Mouse (Mus musculus) v-Abl transformed pro-B cells (cell line): Measurements from ENCODE around the gene Olfr544.

Experiments
- in situ Hi-C, 2 experiments: fragments of 400-800 bp; cut with MboI; formaldehyde crosslinking; loops; one replicate each; pipeline ENCODE4 v1.15.1; 2025; ENCODE audit not compliant: unreplicated experiment in 2 of 2

Olfr544 gene

DNA sequence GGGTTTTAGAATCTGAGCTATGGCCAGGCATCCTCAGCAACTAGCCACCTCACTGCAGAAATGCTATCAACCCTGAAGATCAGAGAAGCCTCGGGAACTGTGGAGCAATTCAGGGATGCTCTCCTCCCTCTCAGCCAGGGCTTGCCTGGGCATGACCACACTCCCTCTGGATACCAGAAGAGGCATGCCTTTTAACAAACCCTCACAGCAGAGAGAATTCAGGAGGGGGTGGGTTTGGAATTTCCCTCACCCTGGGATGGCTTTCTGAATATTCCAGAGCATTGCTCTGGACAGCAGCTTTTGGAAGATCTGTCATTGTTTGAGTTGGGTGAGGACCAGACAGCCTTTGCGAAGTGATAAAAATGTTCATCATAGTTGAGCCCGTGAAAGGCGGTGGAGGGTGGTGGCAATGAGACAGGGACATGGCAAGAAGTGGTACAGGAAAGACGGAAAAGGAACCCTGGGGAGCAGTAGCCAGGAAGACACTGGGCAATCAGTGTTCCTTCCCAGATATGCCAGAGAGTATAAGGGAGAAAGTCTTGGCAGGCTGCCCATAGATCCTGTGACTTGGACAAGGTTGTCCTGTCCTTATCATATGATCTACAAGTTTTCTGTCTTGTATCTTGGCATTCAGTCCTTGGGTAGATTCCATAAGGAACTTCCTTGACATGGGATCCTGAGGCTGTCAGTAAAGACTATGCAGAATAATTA is 8.6 kb downstream of the Olfr544 start:
- in situ Hi-C loops: no loop called here

DNA sequence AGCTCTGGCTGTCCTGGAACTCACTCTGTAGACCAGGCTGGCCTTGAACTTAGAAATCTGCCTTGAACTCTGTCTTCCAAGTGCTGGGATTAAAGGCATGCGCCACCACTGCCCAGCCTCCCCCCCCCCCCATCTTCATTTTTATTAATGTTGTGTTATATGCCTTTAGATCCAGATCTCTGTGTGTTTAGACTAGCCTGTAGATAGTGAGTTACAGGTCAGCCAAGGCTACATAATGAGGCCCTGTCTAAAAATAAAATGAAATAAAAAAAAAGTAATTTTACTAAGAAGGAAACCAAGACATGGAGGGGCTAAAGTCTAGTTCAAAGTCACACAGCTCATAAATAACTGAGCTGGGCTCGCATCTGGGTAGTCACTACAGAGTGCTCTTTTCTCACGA is 9.2 kb downstream of the Olfr544 start:
- in situ Hi-C loops: no loop called here

DNA sequence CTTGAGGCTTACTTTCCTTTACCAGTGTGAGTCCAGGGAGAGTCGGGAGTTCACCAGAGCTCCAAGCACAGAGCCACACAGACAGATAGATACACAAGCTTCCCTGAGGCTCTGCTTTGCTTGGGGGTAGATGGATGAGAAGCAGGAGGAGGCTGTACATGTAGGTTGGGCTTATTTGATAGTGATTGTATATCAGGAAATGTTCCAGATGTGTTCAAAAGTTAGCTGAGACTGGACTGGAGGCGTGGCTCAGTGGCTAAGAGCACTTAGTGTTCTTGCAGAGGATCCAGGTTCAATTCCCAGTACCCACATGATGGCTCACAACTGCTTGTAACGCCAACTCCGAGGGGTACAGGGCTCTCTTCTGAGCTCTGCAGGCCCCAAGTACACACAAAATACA is 9.7 kb downstream of the Olfr544 start:
- in situ Hi-C loops: no loop called here

DNA sequence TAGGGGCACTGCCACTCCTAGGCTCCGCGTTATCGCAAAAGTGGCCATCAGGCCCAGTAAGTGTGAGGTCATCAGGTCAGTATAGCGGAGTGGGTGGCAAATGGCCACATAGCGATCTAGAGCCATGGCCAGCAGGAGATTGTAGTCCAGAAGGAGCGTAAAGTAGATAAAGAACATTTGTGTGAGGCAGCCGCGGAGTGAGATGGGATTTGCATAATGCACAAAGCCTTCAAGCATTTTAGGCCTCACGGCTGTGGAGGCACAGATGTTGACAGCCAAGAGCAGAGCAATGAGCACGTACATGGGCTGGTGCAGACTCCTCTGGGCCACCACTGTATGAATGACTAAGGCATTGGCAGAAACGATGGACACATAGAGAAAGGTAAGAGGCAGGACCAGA is 10.7 kb downstream of the Olfr544 start:
- in situ Hi-C loops: no loop called here

DNA sequence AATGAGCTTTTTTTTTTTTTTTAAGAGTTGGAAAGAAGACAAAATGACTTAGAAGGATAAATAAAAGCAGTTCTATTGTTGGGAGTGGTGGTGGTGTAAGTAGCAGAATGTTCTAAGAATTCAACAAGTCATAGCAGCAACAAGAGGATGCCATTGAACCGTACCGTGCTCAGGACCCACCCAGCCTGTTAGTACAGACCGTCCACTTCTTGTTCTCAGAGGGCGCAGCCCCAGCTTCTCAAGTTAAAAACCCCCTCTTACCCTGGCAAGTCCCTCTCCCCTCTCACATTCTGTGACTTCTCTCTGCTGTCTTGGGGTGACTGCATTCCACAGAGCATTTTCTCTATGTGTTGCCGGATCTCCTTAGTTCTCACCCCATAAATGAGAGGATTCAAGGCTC is 11.5 kb downstream of the Olfr544 start:
- in situ Hi-C loops: no loop called here

DNA sequence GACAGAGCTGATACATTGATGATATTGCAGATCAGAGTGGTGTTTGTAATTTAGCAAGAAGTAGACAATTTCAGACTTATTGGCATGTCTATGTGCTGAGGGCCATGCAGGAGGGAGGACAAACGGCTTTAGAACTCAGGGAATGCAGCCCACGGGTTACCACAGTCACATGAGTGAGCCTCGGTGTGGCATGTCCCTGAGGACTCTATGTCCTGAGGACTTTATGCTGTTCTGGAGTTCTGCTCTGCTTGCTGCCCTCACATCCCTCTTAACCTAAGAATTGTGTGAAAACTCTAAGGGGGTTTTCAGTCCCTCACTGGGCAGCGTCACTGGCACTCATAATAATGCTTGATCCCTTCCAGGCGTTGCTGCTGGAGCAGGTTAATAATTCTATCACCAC is 15.4 kb downstream of the Olfr544 start:
- in situ Hi-C loops: no loop called here

DNA sequence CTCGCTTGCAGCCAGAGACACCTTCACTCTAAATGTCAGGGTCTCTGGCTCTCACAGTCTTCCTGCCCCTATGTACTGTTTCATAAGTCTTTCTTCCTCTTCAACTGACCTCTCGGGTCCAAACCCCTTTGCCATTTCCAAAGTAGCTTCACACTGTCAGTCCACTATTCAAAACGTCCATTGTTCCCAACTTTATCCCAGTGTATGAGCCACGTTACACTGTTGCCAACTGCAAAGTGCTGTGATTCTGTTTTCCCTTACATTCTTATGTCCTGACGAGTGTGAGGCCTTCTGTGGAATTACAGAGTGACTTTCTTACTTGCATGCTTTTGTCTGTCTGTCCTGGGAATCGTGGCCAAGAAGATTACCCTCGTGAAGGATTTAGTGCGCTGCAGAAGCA is 20.5 kb downstream of the Olfr544 start:
- in situ Hi-C loops: no loop called here

DNA sequence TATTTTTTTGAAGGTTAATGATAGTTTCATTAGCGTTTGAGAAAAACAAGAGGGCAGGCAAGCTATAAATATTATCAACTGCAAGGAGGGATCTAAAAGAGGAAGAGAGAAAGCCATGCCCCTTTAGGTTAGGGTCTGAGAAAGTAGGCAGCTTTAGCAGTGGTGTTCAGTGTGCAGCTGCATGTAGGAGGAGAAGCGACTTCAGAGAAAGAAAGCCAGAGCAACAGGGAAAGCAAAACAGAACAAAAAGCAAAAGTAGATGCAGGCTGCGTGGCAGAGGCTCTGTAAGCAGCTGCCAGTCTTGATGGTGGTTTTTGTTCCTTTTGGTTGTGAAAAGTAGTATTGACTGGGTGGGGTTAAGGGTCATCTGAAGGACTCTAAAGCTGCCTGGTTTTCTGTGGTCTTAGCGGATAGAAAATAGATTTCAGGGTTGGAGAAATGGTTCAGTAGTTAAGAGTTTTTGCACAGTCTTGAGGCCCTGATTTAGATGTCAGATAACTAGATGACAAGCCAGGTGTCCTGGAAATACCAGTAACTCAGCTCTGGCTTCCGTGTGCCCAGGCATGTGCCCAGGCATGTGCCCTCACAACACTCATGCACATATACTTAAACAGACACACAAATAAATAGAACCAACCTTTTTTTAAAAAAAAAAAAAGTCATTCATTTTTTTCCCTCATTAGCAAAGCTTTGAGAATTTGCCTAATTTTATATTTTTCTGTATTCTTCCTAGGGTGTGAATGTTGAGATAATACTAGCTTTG is 29.3 kb downstream of the Olfr544 start:
- in situ Hi-C loops: no loop called here

DNA sequence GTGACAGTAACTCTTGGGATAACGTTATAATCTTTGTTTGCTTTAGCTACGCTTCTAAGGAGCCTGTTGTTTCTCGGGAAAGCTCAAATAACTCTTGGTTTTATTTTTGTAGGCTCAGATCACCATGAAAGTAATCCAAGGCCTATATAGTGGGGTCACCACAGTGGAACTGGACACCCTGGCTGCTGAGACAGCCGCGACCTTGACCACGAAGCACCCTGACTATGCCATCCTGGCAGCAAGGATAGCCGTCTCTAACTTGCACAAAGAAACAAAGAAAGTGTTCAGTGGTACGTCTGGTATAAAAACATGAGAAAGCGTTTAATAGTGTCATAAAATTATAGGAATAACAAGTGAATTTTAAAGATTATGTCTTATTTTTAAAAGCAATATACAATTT is 41.7 kb downstream of the Olfr544 start:
- in situ Hi-C loops: no loop called here

DNA sequence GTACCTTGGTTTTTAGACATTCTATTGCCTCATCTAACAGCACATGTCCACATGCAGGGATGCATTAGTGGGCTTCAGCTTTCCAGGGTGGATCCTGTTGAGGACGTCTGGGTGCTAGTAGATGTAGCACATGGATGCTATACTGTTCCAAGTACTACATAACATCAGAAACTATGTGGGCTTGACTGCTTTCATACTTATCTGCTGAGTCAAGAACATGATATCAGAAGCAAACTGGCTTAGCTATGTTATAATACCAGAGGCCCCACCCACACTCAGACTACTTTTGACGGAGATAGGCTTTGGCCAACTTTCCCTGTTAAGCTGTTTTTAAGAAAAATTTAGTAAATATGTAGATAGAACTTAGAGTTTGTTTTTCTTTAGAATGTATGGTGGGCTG is 43.8 kb downstream of the Olfr544 start:
- in situ Hi-C loops: no loop called here

DNA sequence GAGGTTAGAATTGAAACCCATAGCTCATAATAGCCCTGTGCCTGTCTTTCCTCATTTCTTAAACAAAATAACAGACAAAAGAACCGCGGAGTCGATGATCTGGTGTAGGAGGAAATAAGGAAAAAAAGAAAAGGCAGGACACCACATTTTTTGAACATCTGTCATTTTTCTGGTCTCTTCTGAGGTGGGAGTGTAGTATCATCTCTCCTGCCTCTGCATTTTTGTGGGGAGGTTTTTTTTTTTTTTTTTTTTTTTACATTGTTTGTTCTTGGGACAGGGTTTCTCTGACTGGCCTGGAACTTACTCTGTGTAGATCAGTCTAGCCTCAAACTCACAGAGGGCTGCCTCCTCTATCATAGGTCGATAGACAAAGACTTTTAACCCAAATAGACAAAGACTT is 45.7 kb downstream of the Olfr544 start:
- in situ Hi-C loops: no loop called here

DNA sequence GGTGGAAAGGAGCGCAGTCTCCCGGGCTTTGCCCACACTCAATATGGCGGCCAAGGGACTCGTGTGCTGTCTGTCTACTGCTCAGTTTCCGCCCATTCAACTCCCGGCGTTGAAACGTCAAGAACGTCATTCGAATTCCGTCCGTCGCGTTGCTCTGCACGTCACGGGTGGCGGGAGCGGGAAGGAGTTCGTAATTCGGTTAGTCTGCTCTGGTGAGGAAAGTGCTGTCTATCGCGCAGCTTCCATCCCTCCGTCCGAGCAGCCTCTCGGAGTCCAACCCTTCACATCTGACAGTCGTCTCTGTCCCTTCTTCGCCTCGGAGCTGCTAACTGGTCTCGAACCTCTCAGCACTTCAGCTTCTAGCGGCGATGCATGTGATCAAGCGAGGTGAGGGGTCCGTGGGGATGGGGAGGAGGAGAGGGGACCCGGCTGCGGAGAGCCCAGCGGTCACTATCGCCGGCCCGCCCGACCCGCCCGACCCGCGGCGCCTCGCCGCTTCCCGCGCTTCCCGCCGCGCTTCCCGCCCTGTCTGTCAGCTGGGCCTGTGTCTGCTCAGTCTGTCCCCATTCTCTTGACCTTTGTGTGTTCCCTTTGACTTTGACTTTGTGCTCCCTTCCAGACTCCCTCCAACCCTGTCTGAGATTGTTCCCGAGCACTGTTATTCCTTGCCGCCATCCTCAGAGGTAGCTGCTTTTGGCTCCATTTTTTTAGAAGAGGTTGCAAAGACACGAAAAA is 46.3 kb downstream of the Olfr544 start, which contains the start of gene Rrm1:
Gene Rrm1, plus strand, starts transcription at position 39 of the 735 bp plus-strand sequence.
- in situ Hi-C loops: no loop called here

DNA sequence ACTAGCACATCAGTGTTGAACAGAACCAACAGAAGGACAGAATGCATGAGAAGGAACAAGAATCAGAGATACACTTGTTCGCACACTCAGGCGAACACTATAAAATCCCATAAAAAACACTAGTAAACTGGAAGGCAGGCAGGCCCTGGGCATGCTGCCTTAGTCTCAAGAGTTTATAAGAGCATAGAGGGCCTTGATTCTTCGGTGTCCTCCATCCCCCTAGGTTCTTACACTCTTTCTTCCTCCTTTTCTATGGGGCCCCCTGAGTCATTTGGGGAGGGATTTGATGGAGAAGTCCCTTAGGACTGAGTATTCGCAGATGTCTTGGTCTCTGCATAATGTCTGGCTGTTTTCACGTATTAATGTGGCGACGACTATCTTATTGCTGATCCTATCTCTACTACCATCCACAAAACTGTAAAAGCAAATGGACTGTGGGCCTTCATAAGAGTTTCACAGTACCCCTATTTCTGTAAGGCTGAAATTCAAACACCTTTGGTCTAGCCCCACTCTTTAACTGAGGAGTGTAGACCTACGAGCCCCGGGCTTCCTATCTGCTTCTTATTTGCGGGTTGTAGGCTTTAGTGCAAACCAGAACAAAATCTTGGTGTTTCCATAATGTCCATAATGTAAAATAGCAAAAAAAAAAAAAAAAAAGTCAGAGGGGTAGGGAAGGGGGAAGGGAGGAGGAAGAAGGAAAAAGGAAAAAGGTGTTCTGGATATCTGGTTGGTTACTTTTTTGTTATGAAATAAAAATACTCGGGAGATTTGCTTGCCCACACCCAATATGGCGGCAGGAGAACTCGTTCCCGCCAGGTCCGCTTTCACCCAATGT is 47.1 kb downstream of the Olfr544 start:
- in situ Hi-C loops: no loop called here

DNA sequence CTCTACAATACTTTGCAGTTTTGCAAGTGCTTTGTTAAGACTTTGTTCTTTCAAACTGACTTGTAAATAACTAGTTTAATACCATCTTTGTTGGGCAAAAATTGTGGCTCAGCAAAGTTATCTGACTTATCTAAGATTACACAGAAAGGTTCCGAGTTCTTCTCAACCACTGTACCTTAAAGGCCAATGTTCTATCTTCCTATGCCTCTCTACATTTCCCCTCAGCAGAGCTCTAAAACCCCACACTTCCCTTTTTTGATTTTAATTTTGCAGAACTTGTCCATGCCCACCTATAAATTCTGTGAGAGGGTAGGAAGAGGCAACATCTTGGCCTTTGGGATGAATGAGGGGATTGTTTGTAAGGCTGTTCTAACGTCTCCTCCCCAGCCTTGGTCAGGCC is 53.8 kb downstream of the Olfr544 start:
- in situ Hi-C loops: no loop called here
